15 mouse cellular contexts compared by ENCODE assay signal in genomic region chr14:103613573-103614271, GRCm38 (mm10). TPM values are rescaled to one million over a fixed set of nuclear protein-coding genes. Genes with fewer than 3 reads are reported as not detected.
"Had no signal": no experiment of that assay in that cellular context is flagged by ENCODE, and none has a peak within 500 bp of the region (broad histone marks: within the 10 kb centered on the region; RNA-seq: fewer than 3 reads in every experiment).

No protein-coding gene starts in this region.

- H3K4me1 ChIP-seq: limb, embryonic 12.5 days; liver, embryonic 13.5 days; lung, embryonic 15.5 days; neural tube, embryonic 12.5 days had no signal

- H3K36me3 ChIP-seq: limb, embryonic 12.5 days; liver, embryonic 13.5 days; lung, embryonic 15.5 days; neural tube, embryonic 12.5 days had no signal

- H3K27ac ChIP-seq: layer of hippocampus, adult 2 months; limb, embryonic 12.5 days; liver, embryonic 13.5 days; lung, embryonic 15.5 days; macrophage; neural tube, embryonic 12.5 days; stomach, postnatal 0 days had no signal

- DNase-seq: kidney, adult 18-20 months; kidney, postnatal 10 days; kidney, postnatal 4 days; liver; liver, embryonic 13.5 days; liver, postnatal 0 days; lung, postnatal 14 days; thymus, postnatal 4 days had no signal

- ATAC-seq: liver, postnatal 0 days had no signal

- H3K9me3 ChIP-seq: limb, embryonic 12.5 days; liver, embryonic 13.5 days; lung, embryonic 15.5 days; neural tube, embryonic 12.5 days had no signal

- H3K4me3 ChIP-seq: layer of hippocampus, adult 2 months; limb, embryonic 12.5 days; liver, embryonic 13.5 days; lung, embryonic 15.5 days; myocyte; neural tube, embryonic 12.5 days had no signal

- H3K9ac ChIP-seq: limb, embryonic 12.5 days; liver, embryonic 13.5 days; liver, postnatal 0 days; lung, embryonic 15.5 days; neural tube, embryonic 12.5 days had no signal

- H3K27me3 ChIP-seq: limb, embryonic 12.5 days; liver, embryonic 13.5 days; lung, embryonic 15.5 days; neural tube, embryonic 12.5 days had no signal

- H3K4me2 ChIP-seq: limb, embryonic 12.5 days; liver, embryonic 13.5 days; lung, embryonic 15.5 days; neural tube, embryonic 12.5 days had no signal

RNA-seq across cellular contexts. Expression of gene Slain1, which starts 36.3 kb away (rescaled TPM):
- polyA plus RNA-seq: myocyte had no signal
